Mouse (Mus musculus) lung, embryonic 16.5 days (tissue): ENCODE measurements around the gene P2rx7. TPM values are rescaled to one million over a fixed set of nuclear protein-coding genes. Genes with fewer than 3 reads are reported as not detected.
A peak's percentile ranks its signal among the peaks of the same experiment; 100 is the strongest.
"Not testable (repeated sequence)": the region's sequence is repeated elsewhere in the genome, so short reads cannot be mapped to it uniquely, and the experiment has no call there.

Source experiments
- ATAC-seq: fragments of 200-750 bp; cut with Nextera tagmentation; 2 replicates; pipeline ENCODE4 v1.8.0; 2017; ENCODE audit warnings: low read depth, mild to moderate bottlenecking, moderate library complexity
- H3K27ac ChIP-seq: fragments of 300-500 bp; sonication (generic); 2 replicates; pipeline ENCODE4 v1.5.1; 2014; ENCODE audit warnings: mild to moderate bottlenecking, control low read depth, low read length
- H3K27me3 ChIP-seq: fragments of 300-500 bp; sonication (generic); 2 replicates; pipeline ENCODE4 v1.6.1; 2014; ENCODE audit warnings: low read depth, low read length, mixed read lengths; ENCODE audit not compliant: control insufficient read depth, insufficient read depth
- H3K36me3 ChIP-seq: fragments of 300-500 bp; sonication (generic); 2 replicates; pipeline ENCODE4 v1.6.1; 2014; ENCODE audit warnings: low read length; ENCODE audit not compliant: control insufficient read depth, insufficient read depth
- H3K4me1 ChIP-seq: fragments of 300-500 bp; sonication (generic); replicated peaks from 2 replicates; pipeline ENCODE4 v1.6.1; 2014; ENCODE audit warnings: low read length, mixed read lengths; ENCODE audit not compliant: control insufficient read depth, insufficient read depth
- H3K4me2 ChIP-seq: fragments of 300-500 bp; sonication (generic); 2 replicates; pipeline ENCODE4 v1.6.1; 2014; ENCODE audit warnings: low read depth, low read length, control low read depth
- H3K4me3 ChIP-seq: fragments of 300-500 bp; sonication (generic); 2 replicates; pipeline ENCODE4 v1.5.1; 2014; ENCODE audit warnings: mild to moderate bottlenecking, low read length, control low read depth
- H3K9ac ChIP-seq: fragments of 300-500 bp; sonication (generic); 2 replicates; pipeline ENCODE4 v1.6.1; 2014; ENCODE audit warnings: low read length, control low read depth
- H3K9me3 ChIP-seq: fragments of 300-500 bp; sonication (generic); 2 replicates; pipeline ENCODE4 v1.6.1; 2016; ENCODE audit warnings: low read length; ENCODE audit not compliant: control insufficient read depth
- WGBS: fragments of 180-500 bp; shearing (Covaris S2); extraction: QIAGEN DNeasy Blood & Tissue Kit; methylation state at CpG from one replicate; pipeline ENCODE4 v1.1.7; 2014; 5-methylcytosine and 5-hydroxymethylcytosine counted together
- polyA plus RNA-seq: library from polyadenylated mRNA; unstranded; fragments of >200 nt; fragmentation: Nextera tagmentation; extraction: Ambion mirVana; gene quantifications from 2 replicates; pipeline ENCODE4 v1.2.1, GENCODE M21; 2015

The P2rx7 gene
- polyA plus RNA-seq, 1 experiment from 2014 or later = 4.2 TPM

- H3K9ac ChIP-seq = no peak overlapping the region
- no peaks in the 10 kb centered on the region for H3K9me3 ChIP-seq
- no peak overlapping the region for H3K4me3 ChIP-seq
- H3K27me3 ChIP-seq = no peaks in the 10 kb centered on the region
- 51% methylated on average over 7 of the region's 7 CpGs for WGBS
- no peak overlapping the region for H3K4me2 ChIP-seq
- H3K36me3 ChIP-seq = no peaks in the 10 kb centered on the region
- H3K4me1 ChIP-seq = peaks cover 14% of the 10 kb centered on the region
- no peak overlapping the region for H3K27ac ChIP-seq
- ATAC-seq = no peak
These were observed 8.8 kb downstream of the P2rx7 start for GRCm38 (mm10) chr5:122652506-122652905.

DNA sequence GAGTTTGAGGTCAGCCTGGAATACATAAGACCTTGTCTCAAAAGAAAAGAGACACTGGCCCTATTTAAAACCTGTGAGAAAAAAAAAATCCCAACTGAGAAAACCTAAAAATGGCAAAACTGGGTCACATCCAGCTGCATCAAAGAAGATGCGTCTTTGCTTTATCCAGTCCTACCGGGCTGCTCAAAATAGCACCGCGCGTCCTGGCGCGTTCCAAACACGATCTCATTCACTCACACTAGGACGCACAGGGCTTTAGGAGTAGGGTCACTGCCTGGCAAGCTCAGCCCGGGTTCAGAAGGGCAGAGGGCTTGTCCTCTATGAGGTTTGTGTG, 9.4 kb downstream of the P2rx7 start:
- no peaks in the 10 kb centered on the region for H3K9me3 ChIP-seq
- no peaks in the 10 kb centered on the region for H3K27me3 ChIP-seq
- peaks cover 14% of the 10 kb centered on the region for H3K4me1 ChIP-seq
- 53% methylated on average over 10 of the region's 10 CpGs for WGBS
- no peaks in the 10 kb centered on the region for H3K36me3 ChIP-seq
- no peak overlapping the region for H3K27ac ChIP-seq
- H3K4me2 ChIP-seq = no peak overlapping the region
- H3K4me3 ChIP-seq = no peak overlapping the region
- ATAC-seq = no peak
- no peak overlapping the region; the same call in 1 of the 2 replicates for H3K9ac ChIP-seq

DNA sequence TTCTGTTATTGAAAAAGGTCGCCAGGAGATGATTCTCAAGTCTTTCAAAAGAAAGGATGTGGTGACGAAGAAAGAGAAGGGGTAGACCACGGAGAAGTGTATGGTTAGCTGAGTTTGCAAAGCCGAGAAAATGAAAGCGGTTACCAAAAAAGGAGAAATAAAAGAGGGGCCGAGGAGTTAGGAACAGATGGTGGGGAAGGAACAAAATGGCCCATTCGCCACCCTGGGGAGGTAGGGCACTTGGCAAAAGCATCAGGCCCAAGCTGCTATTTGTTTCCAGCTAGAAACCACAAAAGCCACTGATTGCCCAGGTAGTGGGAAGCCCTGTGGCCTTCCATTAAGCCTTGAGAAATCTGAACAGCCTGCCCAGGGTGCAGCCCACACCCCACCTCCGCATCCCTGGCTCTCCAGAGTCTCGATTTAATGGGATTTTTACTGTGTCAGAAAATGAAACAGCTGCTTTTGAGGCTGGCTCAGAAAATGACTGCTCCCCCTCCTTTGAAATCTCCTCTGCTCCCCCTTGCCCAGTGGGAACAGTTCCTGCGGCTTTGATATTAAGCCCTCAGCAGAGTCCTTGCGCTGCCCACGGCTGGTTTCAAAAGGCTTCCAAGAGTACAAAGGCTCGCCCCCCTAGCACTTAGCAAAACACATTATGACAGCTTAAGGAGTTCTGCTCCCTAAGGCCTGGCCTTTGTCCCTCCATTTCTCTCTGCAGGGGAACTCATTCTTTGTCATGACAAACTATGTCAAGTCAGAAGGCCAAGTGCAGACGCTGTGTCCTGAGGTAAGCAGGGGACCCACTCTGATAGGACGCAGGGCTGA, 9.9 kb downstream of the P2rx7 start:
- ATAC-seq = peak; percentile 64
- WGBS = 39% methylated on average over 15 of the region's 15 CpGs

DNA sequence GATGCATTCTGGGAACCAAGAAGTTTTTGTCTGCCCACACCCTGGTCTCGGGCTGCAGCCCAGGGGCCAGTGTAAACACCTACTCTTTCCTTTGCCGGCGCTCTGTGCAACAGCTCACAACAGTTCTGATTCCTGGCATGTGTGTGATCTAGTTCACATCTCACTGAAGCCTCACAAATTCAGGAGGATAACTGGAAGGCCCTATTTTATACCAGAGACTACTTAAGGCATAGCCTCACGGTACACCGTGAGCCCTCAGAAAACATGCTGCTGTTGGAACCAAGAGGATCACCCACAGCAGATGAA, 10.5 kb downstream of the P2rx7 start:
- H3K36me3 ChIP-seq = no peaks in the 10 kb centered on the region

More for the DNA sequence above, 9.9 kb downstream of the P2rx7 start:
- no peaks in the 10 kb centered on the region for H3K27me3 ChIP-seq
- no peak overlapping the region for H3K4me3 ChIP-seq
- H3K4me1 ChIP-seq = peaks cover 14% of the 10 kb centered on the region
- no peaks in the 10 kb centered on the region for H3K9me3 ChIP-seq
- peak overlapping the region; percentile 42; the same call in 1 of the 2 replicates for H3K27ac ChIP-seq
- no peak overlapping the region for H3K4me2 ChIP-seq
- no peaks in the 10 kb centered on the region for H3K36me3 ChIP-seq
- peak overlapping the region; percentile 39 for H3K9ac ChIP-seq

DNA sequence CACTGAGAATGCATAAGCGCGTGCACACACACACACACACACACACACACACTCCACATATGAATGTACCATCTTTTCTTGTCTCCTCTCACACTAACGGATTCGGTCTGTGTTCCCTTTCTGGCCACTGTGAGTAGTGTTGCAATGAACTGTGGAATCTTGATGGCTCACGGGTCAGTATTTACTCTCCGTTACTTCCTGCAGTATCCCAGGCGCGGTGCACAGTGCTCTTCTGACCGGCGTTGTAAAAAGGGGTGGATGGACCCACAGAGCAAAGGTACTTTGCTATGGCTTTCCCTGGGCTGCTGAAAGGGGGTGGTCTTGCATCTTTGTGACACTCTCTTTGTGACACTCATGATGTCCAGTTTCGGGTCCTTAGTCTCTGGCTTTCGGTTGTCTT, 13.1 kb downstream of the P2rx7 start:
- peaks cover 14% of the 10 kb centered on the region for H3K4me1 ChIP-seq
- 70% methylated on average over 12 of the region's 12 CpGs for WGBS
- H3K36me3 ChIP-seq = no peaks in the 10 kb centered on the region
- H3K4me2 ChIP-seq = no peak overlapping the region
- H3K27me3 ChIP-seq = no peaks in the 10 kb centered on the region
- ATAC-seq = no peak
- no peak overlapping the region for H3K4me3 ChIP-seq
- no peak overlapping the region for H3K27ac ChIP-seq
- no peak overlapping the region for H3K9ac ChIP-seq
- no peaks in the 10 kb centered on the region for H3K9me3 ChIP-seq

More for the DNA sequence above, 10.5 kb downstream of the P2rx7 start:
- WGBS = 41% methylated on average over 5 of the region's 5 CpGs
- H3K4me2 ChIP-seq = no peak overlapping the region
- no peak overlapping the region for H3K4me3 ChIP-seq
- H3K27ac ChIP-seq = peak overlapping the region; percentile 42; the same call in 1 of the 2 replicates
- H3K27me3 ChIP-seq = no peaks in the 10 kb centered on the region
- no peaks in the 10 kb centered on the region for H3K9me3 ChIP-seq
- peak; percentile 47; the same call in 1 of the 2 replicates for ATAC-seq
- H3K4me1 ChIP-seq = peaks cover 14% of the 10 kb centered on the region
- H3K9ac ChIP-seq = peak overlapping the region; percentile 39

DNA sequence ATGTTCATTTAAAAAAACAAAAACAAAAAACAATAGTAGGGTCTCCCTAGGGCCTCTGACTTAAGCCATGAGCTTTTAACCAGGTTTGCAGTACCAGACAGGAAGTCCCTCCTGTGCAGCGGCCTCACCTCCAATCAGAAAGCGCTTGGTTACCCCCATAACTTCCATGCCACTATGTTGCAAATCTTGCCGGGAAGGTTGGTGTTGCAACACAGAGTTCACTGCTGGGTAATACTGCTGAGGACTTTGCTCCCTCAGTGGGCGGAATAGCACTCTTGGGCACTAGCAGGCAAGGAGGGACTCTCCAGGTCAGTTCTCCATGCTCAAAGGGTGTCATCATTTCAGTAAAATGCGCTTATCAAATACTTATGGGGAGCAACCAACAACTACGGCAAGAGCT, 18.8 kb downstream of the P2rx7 start:
- no peaks in the 10 kb centered on the region for H3K36me3 ChIP-seq
- no peak overlapping the region for H3K9ac ChIP-seq
- no peaks in the 10 kb centered on the region for H3K27me3 ChIP-seq
- no peaks in the 10 kb centered on the region for H3K9me3 ChIP-seq
- ATAC-seq = no peak
- no peaks in the 10 kb centered on the region for H3K4me1 ChIP-seq
- H3K27ac ChIP-seq = no peak overlapping the region
- WGBS = 94% methylated on average over 6 of the region's 6 CpGs
- H3K4me2 ChIP-seq = no peak overlapping the region
- no peak overlapping the region for H3K4me3 ChIP-seq

- Histone ChIP-seq H3K36me3 (no peaks in the 10 kb centered on the region), H3K4me1 (no peaks in the 10 kb centered on the region), H3K4me2 (no peak overlapping the region), H3K4me3 (no peak overlapping the region), H3K9ac (no peak overlapping the region), H3K9me3 (no peaks in the 10 kb centered on the region), H3K27ac (no peak overlapping the region), H3K27me3 (no peaks in the 10 kb centered on the region)
- no peak for ATAC-seq
- 28% methylated on average over 5 of the region's 5 CpGs for WGBS
These were observed 21.3 kb downstream of the P2rx7 start for GRCm38 (mm10) chr5:122665036-122665435.

GRCm38 (mm10) chr5:122668981-122669897, 25.5 kb downstream of the P2rx7 start:
- no peaks in the 10 kb centered on the region for H3K9me3 ChIP-seq
- no peak overlapping the region for H3K27ac ChIP-seq
- H3K36me3 ChIP-seq = no peaks in the 10 kb centered on the region
- H3K4me2 ChIP-seq = no peak overlapping the region
- no peaks in the 10 kb centered on the region for H3K4me1 ChIP-seq
- no peaks in the 10 kb centered on the region for H3K27me3 ChIP-seq
- H3K9ac ChIP-seq = no peak overlapping the region
- no peak for ATAC-seq
- whole genome bisulfite sequencing = 49% methylated on average over 15 of the region's 15 CpGs
- H3K4me3 ChIP-seq = no peak overlapping the region

DNA sequence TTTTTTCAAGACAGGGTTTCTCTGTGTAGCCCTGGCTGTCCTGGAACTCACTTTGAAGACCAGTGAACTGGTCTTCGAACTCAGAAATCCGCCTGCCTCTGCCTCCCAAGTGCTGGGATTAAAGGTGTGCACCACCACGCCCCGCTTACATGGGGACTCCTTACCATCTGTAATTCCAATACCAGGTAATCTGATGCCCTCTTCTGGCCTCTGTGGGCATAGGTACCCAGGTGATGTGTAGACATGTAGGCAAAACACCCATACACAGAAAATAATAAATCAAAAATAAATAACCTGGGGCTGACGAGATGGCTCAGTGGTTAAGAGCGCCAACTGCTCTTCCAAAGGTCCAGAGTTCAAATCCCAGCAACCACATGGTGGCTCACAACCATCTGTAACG, 27.9 kb downstream of the P2rx7 start:
- H3K27ac ChIP-seq, H3K9ac ChIP-seq, H3K9me3 ChIP-seq, H3K27me3 ChIP-seq, H3K4me3 ChIP-seq, H3K4me2 ChIP-seq, H3K4me1 ChIP-seq, H3K36me3 ChIP-seq, ATAC-seq: not testable (repeated sequence)
- WGBS = 69% methylated on average over 7 of the region's 7 CpGs
